Mouse (Mus musculus) lung, adult 2 months (tissue): ENCODE results near the gene Fbxo36.

ENCODE experiments used
- CTCF ChIP-seq: fragments of 200-500 bp; IDR thresholded peaks from 2 replicates; pipeline ENCODE4 v1.5.1; 2011; ENCODE audit warnings: mild to moderate bottlenecking, low read length, control low read depth; ENCODE audit not compliant: insufficient read depth
- POLR2A ChIP-seq: fragments of 200-500 bp; IDR thresholded peaks from 2 replicates; pipeline ENCODE4 v1.6.1; 2011; ENCODE audit warnings: low read depth, mild to moderate bottlenecking, control low read depth, low read length, borderline replicate concordance; ENCODE audit errors: extremely low read depth

DNA sequence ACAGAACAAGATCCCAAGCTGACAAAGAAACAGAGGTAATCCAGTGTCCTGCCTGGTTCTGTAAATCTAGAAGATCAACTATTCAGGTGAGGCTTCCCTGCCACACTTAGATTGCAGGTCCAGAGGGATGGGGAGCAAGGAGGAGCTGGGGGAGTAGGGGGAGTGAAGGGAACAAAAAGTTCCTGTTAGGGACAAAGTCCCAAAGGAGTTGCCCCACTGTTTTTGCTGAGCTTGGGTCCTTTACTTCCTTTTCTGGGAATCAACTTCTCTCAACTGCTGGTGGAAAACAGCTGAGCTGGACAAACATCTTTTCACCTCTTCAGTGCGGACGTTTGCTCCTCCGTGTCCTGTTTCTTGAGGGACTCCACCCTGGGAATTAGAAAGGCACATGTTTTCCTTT lies 106.3 kb downstream of the Fbxo36 start:
- TF ChIP-seq CTCF (no peak), POLR2A (no peak)
